Comparison of ENCODE assay signal across 9 mouse cellular contexts in the genomic region with DNA sequence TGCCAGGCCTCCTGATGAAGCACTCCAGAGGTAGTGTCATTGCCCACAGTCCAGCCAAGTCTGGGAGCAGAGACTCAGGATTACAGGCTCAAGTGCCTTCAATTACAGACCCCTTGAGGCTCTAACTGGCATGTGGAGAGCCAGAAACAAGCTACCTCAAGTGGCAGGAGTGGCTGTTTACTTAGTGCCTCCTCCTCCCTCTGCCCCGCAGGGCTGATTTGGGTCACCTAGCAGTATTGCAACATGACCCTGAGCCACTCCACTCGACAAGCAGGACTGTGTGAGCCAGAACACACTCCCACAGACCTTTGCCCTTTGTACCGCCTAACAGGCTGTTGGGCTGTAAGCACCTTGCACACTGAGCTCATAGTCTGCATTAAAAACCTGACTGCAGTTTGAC.
A peak's percentile ranks its signal among the peaks of the same experiment; 100 is the strongest.
DNase-seq lines count a peak whose midpoint lies in the region; ATAC-seq and TF ChIP-seq lines count a peak whose summit lies in the region.
"Had no signal": no experiment of that assay in that cellular context is flagged by ENCODE, and none has a peak within 500 bp of the region (broad histone marks: within the 10 kb centered on the region; RNA-seq: fewer than 3 reads in every experiment).

No protein-coding gene starts in this region.

- no peak overlapping the region for H3K4me3 ChIP-seq in brown adipose tissue, adult 24 weeks (ENCODE audit: insufficient read depth, low read depth, low read length)
- no peak overlapping the region for H3K4me3 ChIP-seq in forebrain, embryonic 12.5 days (replicated peaks)
- H3K4me3 ChIP-seq in forebrain, embryonic 15.5 days = no peak overlapping the region
- H3K4me3 ChIP-seq in thymus, adult 2 months (ENCODE audit: control insufficient read depth, insufficient read depth, low read length) = no peak overlapping the region

- 63% methylated on average over 3 of the region's 3 CpGs for whole genome bisulfite sequencing in forebrain, embryonic 12.5 days
- WGBS in forebrain, embryonic 15.5 days = 61% methylated on average over 3 of the region's 3 CpGs
- WGBS in thymus, adult 2 months = 79% methylated on average over 3 of the region's 3 CpGs

- peak overlapping the region; percentile 80 for H3K27ac ChIP-seq in brown adipose tissue, adult 24 weeks (replicated peaks; ENCODE audit: low read depth, low read length)
- H3K27ac ChIP-seq in forebrain, embryonic 12.5 days = no peak overlapping the region
- no peak overlapping the region for H3K27ac ChIP-seq in forebrain, embryonic 15.5 days (replicated peaks)
- H3K27ac ChIP-seq in thymus, adult 2 months (ENCODE audit: control insufficient read depth, insufficient read depth, low read length) = no peak overlapping the region

- H3K4me1 ChIP-seq in brown adipose tissue, adult 24 weeks (ENCODE audit: control insufficient read depth, insufficient read depth, insufficient read length, low read length) = peaks cover 4% of the 10 kb centered on the region
- H3K4me1 ChIP-seq in forebrain, embryonic 12.5 days = no peaks in the 10 kb centered on the region
- no peaks in the 10 kb centered on the region for H3K4me1 ChIP-seq in forebrain, embryonic 15.5 days
- H3K4me1 ChIP-seq in thymus, adult 2 months (replicated peaks; ENCODE audit: control insufficient read depth, insufficient read depth, low read length) = no peaks in the 10 kb centered on the region

- H3K36me3 ChIP-seq in forebrain, embryonic 12.5 days (replicated peaks) = no peaks in the 10 kb centered on the region
- no peaks in the 10 kb centered on the region for H3K36me3 ChIP-seq in forebrain, embryonic 15.5 days
- no peaks in the 10 kb centered on the region for H3K36me3 ChIP-seq in thymus, adult 2 months (ENCODE audit: control insufficient read depth, insufficient read depth, low read length)

- H3K27me3 ChIP-seq in forebrain, embryonic 12.5 days = no peaks in the 10 kb centered on the region
- H3K27me3 ChIP-seq in forebrain, embryonic 15.5 days = no peaks in the 10 kb centered on the region
- H3K27me3 ChIP-seq in thymus, adult 2 months (ENCODE audit: control insufficient read depth, insufficient read depth, low read length) = no peaks in the 10 kb centered on the region

- H3K4me2 ChIP-seq in forebrain, embryonic 12.5 days = no peak overlapping the region
- no peak overlapping the region for H3K4me2 ChIP-seq in forebrain, embryonic 15.5 days (replicated peaks)

- DNase-seq in embryo, embryonic 10 days (ENCODE audit: low spot score) = peak; percentile 69
- no peak for DNase-seq in embryo, embryonic 11 days
- DNase-seq in kidney, postnatal 14 days = peak; percentile 84
- DNase-seq in lung, postnatal 10 days = peak; percentile 79
- no peak for DNase-seq in thymus, adult 2 months
- DNase-seq: cerebellum, postnatal 36 days had no signal

- H3K9ac ChIP-seq in forebrain, embryonic 12.5 days = no peak overlapping the region
- H3K9ac ChIP-seq in forebrain, embryonic 15.5 days (replicated peaks) = no peak overlapping the region

- no peak for TF ChIP-seq CTCF in thymus, adult 2 months (IDR thresholded peaks at IDR 0.05; ENCODE audit: borderline replicate concordance, control insufficient read depth, extremely low read depth, insufficient read depth, low read length, poor library complexity)

- ATAC-seq in forebrain, embryonic 12.5 days (ENCODE audit: low FRiP score) = no peak
- ATAC-seq in forebrain, embryonic 15.5 days (replicated peaks) = no peak

- H3K9me3 ChIP-seq in forebrain, embryonic 12.5 days = no peaks in the 10 kb centered on the region
- H3K9me3 ChIP-seq in forebrain, embryonic 15.5 days = 0 out of 2 replicates have a peak, but pooled peaks cover 4% of the 10 kb centered on the region

- TF ChIP-seq POLR2A in thymus, adult 2 months (IDR thresholded peaks at IDR 0.05; ENCODE audit: control insufficient read depth, extremely low read depth, insufficient read depth, low read length, poor library complexity) = no peak

Comparison
In these comparisons a context has a peak if more than half of its experiments do, and no peak if none do; other contexts are left out.
1. DNase-seq: peak in embryo, embryonic 10 days (single experiment), kidney, postnatal 14 days (single experiment) and lung, postnatal 10 days (single experiment); none in embryo, embryonic 11 days (single experiment) and thymus, adult 2 months (single experiment).